Mouse (Mus musculus): Measurements from ENCODE around the gene Mknk2. TPM values are rescaled to one million over a fixed set of nuclear protein-coding genes. Genes with fewer than 3 reads are reported as not detected.

Gene Mknk2
- polyA plus RNA-seq, 1 experiment from 2014 or later, result 103 TPM

DNA sequence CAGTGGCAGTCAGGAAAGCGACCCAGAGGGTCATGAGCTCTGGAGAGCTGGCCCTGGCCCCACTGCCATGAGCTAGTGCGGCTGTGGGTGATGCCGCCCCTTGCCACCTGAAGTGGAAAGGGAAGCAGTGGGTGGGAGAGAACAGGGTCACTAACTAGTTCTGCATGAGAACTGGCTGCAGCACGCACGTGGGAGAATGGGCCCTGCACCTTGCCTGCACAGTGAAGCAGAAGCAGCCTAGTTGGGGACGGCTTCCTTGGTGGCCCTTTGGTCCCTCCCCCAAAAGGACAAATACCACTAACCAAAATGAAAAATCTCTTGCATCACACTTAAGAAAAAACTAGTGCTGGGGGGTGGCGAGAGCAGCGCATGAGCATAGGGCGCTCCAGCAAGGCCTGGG is 20.7 kb upstream of the Mknk2 start:
- peaks cover 7% of the 10 kb centered on the region; the same call in 1 of the 2 replicates for H3K36me3 ChIP-seq
- no peak overlapping the region for H3K4me2 ChIP-seq
- H3K9me3 ChIP-seq (replicated peaks), result no peaks in the 10 kb centered on the region
- H3K9ac ChIP-seq, result no peak overlapping the region
- 90% methylated on average over 9 of the region's 9 CpGs for WGBS
- H3K27ac ChIP-seq, result no peak overlapping the region
- H3K27me3 ChIP-seq, result no peaks in the 10 kb centered on the region
- no peak overlapping the region for H3K4me3 ChIP-seq (replicated peaks)
- ATAC-seq (replicated peaks; ENCODE audit: low FRiP score), result no peak
- peaks cover 68% of the 10 kb centered on the region for H3K4me1 ChIP-seq

DNA sequence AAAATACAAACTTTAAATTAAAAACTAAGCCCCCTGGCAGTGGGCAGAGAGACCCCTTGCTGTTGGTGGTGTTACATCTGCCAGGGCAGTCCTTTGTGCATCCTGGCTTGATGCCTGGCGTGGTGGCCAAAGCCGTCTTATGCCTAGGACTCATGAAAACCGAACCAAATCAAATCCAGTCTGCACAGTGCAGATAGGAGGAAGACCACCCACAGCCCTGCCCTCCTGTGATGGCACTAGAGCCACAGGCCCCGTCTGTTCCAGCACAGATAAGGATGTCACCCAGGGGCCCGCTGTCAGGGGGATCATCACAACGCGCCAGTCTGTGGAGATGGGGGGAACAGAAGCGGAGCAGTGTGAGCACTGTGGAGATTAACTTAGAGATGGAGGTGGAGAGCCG is 19.9 kb upstream of the Mknk2 start:
- Histone ChIP-seq H3K4me3 (replicated peaks) (no peak overlapping the region), H3K27me3 (no peaks in the 10 kb centered on the region), H3K36me3 (peaks cover 7% of the 10 kb centered on the region; the same call in 1 of the 2 replicates), H3K4me1 (peaks cover 61% of the 10 kb centered on the region), H3K27ac (0 out of 2 replicates have a peak overlapping the region, but pooled peaks have one; percentile 45), H3K9me3 (replicated peaks) (no peaks in the 10 kb centered on the region), H3K9ac (no peak overlapping the region), H3K4me2 (no peak overlapping the region)
- no peak for ATAC-seq (replicated peaks; ENCODE audit: low FRiP score)
- WGBS, result 86% methylated on average over 9 of the region's 9 CpGs

DNA sequence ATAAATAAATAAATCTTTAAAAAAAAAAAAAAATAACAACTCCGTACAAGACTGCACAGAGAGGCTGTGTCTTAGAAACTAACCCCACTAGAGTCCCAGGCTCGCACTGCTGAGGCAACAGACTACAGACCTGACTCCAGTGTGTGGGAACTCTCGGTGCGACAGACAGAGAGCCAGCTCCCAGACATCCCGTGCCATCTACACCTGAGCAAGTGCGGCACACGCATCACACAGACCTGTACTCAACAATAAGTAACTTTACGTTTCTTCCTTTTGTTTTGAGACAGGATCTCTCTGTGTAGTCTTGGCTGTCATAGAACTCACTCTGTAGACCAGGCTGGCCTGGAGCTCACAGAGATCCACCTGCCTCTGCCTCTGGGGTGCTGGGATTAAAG is 19.5 kb upstream of the Mknk2 start:
- H3K9me3 ChIP-seq (replicated peaks), result no peaks in the 10 kb centered on the region
- peaks cover 7% of the 10 kb centered on the region; the same call in 1 of the 2 replicates for H3K36me3 ChIP-seq
- H3K27me3 ChIP-seq, result no peaks in the 10 kb centered on the region
- H3K4me1 ChIP-seq, result peaks cover 60% of the 10 kb centered on the region
- no peak overlapping the region for H3K4me3 ChIP-seq (replicated peaks)
- no peak for ATAC-seq (replicated peaks; ENCODE audit: low FRiP score)
- 0 out of 2 replicates have a peak overlapping the region, but pooled peaks have one; percentile 45 for H3K27ac ChIP-seq
- no peak overlapping the region for H3K4me2 ChIP-seq
- WGBS, result 89% methylated on average over 8 of the region's 8 CpGs
- no peak overlapping the region for H3K9ac ChIP-seq

DNA sequence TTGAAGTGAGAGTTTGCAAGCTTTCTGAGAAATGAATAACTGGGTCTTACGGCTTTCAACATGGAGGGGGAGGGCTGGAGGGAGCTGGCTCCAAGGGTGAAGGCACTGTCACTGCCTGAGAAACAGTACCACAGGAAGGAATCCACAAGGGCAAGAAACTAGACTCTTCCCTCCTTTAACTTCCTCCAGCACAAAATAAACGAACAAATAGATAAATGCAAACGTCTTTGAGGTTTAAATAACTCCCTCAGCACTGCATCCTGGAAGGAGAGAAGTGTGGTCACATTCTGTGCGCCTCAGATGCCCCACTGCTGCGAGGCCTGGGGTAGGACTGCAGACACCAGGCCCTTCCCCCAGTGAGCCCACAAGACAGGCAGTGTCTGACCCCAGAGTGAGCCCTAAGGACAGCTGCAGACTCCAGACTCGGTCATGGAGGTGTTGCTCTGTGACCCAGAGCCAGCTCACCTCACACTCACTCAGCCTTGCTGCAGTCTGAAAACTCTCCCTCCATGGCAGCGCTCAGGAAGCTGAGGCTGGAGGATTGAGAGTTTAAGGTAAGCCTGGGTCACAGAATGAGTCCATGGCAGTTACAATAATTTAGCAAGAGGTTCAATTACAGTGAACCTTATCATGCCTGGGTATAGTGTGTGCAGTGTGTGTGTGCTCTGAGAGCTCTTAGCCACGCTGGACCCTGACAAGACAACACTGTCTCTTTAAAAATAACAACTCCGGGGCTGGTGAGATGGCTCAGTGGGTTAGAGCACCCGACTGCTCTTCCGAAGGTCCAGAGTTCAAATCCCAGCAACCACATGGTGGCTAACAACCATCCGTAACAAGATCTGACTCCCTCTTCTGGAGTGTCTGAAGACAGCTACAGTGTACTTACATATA is 18.8 kb upstream of the Mknk2 start:
- H3K27ac ChIP-seq, result peak overlapping the region; percentile 81
- peaks cover 60% of the 10 kb centered on the region for H3K4me1 ChIP-seq
- H3K9ac ChIP-seq, result no peak overlapping the region
- ATAC-seq (replicated peaks; ENCODE audit: low FRiP score), result no peak
- no peaks in the 10 kb centered on the region for H3K27me3 ChIP-seq
- H3K4me2 ChIP-seq, result no peak overlapping the region
- H3K36me3 ChIP-seq, result peaks cover 7% of the 10 kb centered on the region; the same call in 1 of the 2 replicates
- H3K4me3 ChIP-seq (replicated peaks), result no peak overlapping the region
- no peaks in the 10 kb centered on the region for H3K9me3 ChIP-seq (replicated peaks)
- WGBS, result 43% methylated on average over 12 of the region's 12 CpGs

DNA sequence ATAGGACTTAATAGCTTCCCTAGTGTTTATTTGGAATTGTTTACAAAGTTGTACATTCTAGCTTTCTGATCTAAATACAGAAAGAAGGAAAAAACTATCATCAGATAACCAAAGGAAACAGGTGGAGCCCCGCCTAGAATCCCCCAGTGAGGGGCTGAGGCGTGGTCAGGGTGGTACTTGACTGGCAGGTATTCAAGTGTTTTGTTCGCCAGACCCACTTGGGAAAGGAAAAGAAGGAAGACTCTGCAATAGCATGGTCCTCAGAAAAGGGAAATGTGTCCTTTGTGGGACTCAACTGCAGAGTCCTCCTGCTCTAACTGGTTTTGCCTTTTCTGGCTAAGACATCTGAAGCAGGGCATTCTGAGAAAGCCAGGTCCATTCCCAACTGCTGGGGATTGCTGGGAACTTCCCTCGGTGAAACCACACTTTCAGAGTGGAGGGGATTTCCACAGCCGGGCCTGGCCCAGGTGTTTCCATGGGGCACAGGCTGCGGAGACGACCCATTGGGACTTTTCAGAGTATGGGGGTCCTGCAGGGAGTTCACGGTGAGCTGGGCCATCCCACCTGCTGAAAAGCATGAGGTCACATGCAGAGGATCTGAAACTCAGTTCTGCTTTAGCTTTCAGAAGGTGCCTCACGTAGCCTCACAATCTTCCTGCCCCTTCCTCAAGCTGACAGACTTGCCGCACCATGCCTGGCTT is 18.0 kb upstream of the Mknk2 start:
- no peaks in the 10 kb centered on the region for H3K27me3 ChIP-seq
- no peak overlapping the region for H3K4me2 ChIP-seq
- peak overlapping the region; percentile 81 for H3K27ac ChIP-seq
- 62% methylated on average over 10 of the region's 10 CpGs for WGBS
- H3K9me3 ChIP-seq (replicated peaks), result no peaks in the 10 kb centered on the region
- peaks cover 11% of the 10 kb centered on the region; the same call in 1 of the 2 replicates for H3K36me3 ChIP-seq
- no peak for ATAC-seq (replicated peaks; ENCODE audit: low FRiP score)
- H3K9ac ChIP-seq, result no peak overlapping the region
- no peak overlapping the region for H3K4me3 ChIP-seq (replicated peaks)
- peaks cover 55% of the 10 kb centered on the region for H3K4me1 ChIP-seq

DNA sequence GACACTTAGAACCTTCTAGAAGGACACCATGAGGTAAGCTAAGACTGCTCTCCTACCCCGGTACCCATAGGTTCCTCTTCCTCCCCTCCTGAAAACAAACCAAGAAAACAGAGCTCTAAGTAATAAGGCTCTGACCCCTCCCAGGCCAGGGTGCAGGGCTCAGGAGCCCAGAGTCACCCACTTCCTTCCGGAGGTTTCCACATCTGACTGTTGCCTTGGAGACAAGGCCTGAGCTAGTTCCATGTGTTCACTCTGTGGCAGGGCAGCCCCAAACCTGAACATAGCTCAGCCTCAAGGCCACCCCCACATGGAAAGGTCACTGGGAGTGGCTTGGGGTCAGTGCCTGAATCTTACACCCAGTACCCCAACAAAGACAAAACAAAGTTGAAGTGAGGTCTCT is 17.3 kb upstream of the Mknk2 start:
- peak overlapping the region; percentile 81 for H3K27ac ChIP-seq
- no peak for ATAC-seq (replicated peaks; ENCODE audit: low FRiP score)
- 61% methylated on average over 2 of the region's 2 CpGs for WGBS

DNA sequence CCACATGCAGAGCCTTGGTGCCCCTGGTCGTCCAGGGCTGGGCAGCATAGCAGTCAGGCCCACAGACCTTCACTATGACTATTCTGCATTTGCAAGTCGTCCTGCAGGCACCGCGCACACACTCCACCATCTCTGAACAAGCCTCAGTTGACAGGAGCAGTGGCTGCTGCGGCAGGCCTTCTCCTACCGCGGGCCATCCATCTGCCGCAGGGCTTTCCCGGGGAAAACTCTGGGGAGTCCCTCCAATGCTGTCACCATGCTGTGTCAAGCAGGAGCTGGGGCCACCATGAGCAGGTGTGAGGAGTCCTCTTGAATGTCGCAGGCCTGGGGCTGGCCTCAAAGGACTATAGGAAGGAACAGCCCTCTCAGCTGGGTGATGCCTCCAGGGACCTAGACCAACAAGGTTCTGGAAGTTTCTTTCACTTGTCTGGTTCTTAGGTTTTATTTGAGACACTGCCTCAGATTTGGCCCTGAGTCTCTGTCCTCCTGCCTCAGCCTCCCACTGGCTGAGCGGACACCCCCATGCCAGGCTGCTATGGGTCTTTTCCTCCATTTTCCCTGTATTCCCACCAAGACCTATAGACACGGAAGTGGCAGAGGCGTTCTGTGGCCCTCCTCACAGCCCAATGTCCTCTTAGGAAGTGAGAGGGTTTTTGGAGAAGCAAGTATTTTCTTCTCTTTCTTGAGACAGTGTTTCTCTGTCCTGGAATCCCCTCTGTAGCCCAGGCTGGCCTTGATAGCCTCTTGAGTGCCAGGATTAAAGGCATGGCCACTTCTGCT is 16.4 kb upstream of the Mknk2 start:
- H3K27me3 ChIP-seq, result no peaks in the 10 kb centered on the region
- no peak overlapping the region for H3K4me2 ChIP-seq
- no peak overlapping the region for H3K9ac ChIP-seq
- H3K4me3 ChIP-seq (replicated peaks), result no peak overlapping the region
- no peak for ATAC-seq (replicated peaks; ENCODE audit: low FRiP score)
- H3K9me3 ChIP-seq (replicated peaks), result no peaks in the 10 kb centered on the region
- peaks cover 27% of the 10 kb centered on the region for H3K36me3 ChIP-seq
- H3K27ac ChIP-seq, result peak overlapping the region; percentile 33; the same call in 1 of the 2 replicates
- peaks cover 42% of the 10 kb centered on the region for H3K4me1 ChIP-seq
- WGBS, result 93% methylated on average over 13 of the region's 13 CpGs

More for the DNA sequence above, 17.3 kb upstream of the Mknk2 start:
- no peaks in the 10 kb centered on the region for H3K27me3 ChIP-seq
- no peaks in the 10 kb centered on the region for H3K9me3 ChIP-seq (replicated peaks)
- no peak overlapping the region for H3K9ac ChIP-seq
- no peak overlapping the region for H3K4me3 ChIP-seq (replicated peaks)
- no peak overlapping the region for H3K4me2 ChIP-seq
- H3K36me3 ChIP-seq, result peaks cover 18% of the 10 kb centered on the region
- peaks cover 47% of the 10 kb centered on the region for H3K4me1 ChIP-seq

DNA sequence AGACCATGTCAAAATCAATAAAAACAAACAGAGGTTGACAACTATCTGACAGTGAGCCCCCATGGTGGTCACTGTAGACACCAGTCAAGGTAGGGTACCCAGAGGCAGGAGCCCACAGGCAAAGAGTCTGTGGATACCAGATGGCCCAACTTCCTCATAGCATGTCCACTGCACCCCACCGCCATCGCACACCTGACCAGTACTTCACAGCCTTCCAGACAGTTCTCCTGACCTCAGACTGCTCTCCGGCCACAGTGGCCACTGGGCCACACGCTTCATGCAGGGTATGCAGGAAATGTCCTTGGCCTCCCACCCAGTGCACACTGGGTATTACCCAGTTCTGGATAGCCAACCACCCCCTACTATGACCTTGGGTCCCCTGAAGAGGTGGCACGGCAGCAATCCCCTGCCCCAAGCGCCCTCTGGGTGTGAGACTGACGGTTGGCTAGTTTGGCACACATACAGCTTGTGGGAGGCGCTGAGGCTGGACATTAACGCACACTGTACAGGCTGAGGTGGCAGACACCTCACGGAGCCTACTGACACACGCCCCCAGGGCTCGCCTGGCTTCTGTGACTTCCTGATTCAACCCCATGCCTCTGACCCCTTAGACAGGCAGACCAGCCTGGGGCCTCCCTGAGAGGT is 15.6 kb upstream of the Mknk2 start:
- no peak overlapping the region for H3K4me2 ChIP-seq
- no peak for ATAC-seq (replicated peaks; ENCODE audit: low FRiP score)
- H3K27me3 ChIP-seq, result no peaks in the 10 kb centered on the region
- WGBS, result 78% methylated on average over 12 of the region's 12 CpGs
- no peaks in the 10 kb centered on the region for H3K9me3 ChIP-seq (replicated peaks)
- peaks cover 30% of the 10 kb centered on the region for H3K36me3 ChIP-seq
- no peak overlapping the region for H3K9ac ChIP-seq
- H3K4me3 ChIP-seq (replicated peaks), result no peak overlapping the region
- no peak overlapping the region for H3K27ac ChIP-seq
- H3K4me1 ChIP-seq, result peaks cover 40% of the 10 kb centered on the region

DNA sequence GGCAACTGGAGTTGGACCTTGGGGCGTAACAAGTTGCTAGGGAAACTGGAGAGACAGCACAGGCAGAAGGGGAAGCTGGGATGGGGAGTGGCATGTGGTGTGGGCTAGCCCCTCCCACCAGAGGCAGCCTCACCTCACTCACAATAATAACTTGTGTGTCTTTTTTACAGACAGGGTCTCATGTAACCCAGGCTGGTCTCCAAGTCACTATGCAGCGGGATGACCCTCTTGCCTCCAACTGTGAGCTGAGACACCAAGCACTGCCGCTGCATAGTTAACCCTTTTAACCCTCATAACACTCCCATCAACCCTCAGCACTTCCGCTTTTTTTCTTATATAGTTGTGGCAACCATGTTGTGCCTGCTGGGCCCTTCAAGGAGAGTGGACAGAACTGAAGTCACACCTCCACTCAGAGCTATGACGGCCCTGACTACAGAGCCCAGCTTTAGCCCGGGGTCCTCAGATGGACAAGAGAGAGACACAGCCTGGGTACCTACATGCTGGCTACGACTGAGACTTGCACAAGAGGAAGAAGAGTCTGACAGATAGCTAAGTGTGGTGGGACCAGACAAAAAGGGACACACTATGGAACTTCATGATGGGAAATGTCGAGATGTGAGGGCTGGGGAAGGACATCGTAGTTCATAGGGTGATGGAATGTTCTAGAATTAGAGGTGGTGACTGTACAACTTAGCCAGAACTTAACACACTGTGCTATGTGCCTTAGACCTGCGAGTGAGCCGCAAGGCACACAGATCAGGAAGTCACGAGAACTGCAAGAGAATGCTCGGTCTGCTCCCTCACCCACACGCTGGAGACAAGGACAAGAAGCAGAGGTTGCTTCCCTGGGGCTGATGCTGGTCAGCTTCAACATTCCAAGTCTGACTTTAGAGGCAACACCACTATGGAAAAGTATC is 14.6 kb upstream of the Mknk2 start:
- H3K9me3 ChIP-seq (replicated peaks), result no peaks in the 10 kb centered on the region
- peaks cover 32% of the 10 kb centered on the region for H3K4me1 ChIP-seq
- no peak overlapping the region for H3K9ac ChIP-seq
- no peak overlapping the region for H3K4me2 ChIP-seq
- H3K27ac ChIP-seq, result peak overlapping the region; percentile 10; the same call in 1 of the 2 replicates
- no peak overlapping the region for H3K4me3 ChIP-seq (replicated peaks)
- no peaks in the 10 kb centered on the region for H3K27me3 ChIP-seq
- peaks cover 30% of the 10 kb centered on the region for H3K36me3 ChIP-seq
- WGBS, result 76% methylated on average over 14 of the region's 14 CpGs
- ATAC-seq (replicated peaks; ENCODE audit: low FRiP score), result no peak

DNA sequence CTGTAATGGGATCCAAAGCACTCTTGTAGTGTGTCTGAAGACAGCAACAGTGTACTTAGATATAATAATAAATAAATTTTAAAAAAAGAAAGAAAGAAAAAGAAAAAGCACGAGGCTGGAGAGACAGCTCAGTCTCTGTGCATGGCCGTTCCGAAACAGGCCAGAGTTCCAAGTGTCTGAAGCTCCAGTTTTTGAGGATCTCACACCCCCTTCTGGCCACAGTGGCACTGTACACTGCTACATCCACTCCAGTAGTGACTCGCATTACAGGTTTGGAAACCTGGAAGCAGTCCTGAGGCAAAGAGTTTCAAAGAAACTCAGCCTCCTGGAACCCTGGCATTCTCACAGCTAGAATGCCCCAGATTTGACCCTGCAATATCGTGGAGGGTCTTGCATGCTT is 9.9 kb upstream of the Mknk2 start:
- peaks cover 54% of the 10 kb centered on the region for H3K36me3 ChIP-seq

More for the DNA sequence above, 9.9 kb upstream of the Mknk2 start:
- H3K9me3 ChIP-seq (replicated peaks), result no peaks in the 10 kb centered on the region
- ATAC-seq (replicated peaks; ENCODE audit: low FRiP score), result peak; percentile 74
- 34% methylated on average over 5 of the region's 5 CpGs for WGBS
- no peak overlapping the region for H3K9ac ChIP-seq
- no peak overlapping the region for H3K4me3 ChIP-seq (replicated peaks)
- no peaks in the 10 kb centered on the region for H3K4me1 ChIP-seq
- H3K27ac ChIP-seq, result no peak overlapping the region
- no peak overlapping the region for H3K4me2 ChIP-seq
- no peaks in the 10 kb centered on the region for H3K27me3 ChIP-seq

Measured in kidney, embryonic 15.5 days (tissue).